Mouse (Mus musculus) cerebellum, adult 9-10 months (tissue): Measurements from ENCODE around the gene Arhgap27.
A peak's percentile ranks its signal among the peaks of the same experiment; 100 is the strongest.
"Not testable (repeated sequence)": the region's sequence is repeated elsewhere in the genome, so short reads cannot be mapped to it uniquely, and the experiment has no call there.

Experiments
- DNase-seq: peaks from one replicate; pipeline ENCODE4 v3.0.0; 2022

Gene Arhgap27

GRCm38 (mm10) chr11:103363214-103364148, at the start of gene Arhgap27:
Gene Arhgap27 (minus strand): TSS chr11:103363692.
- DNase-seq, result no peak

- no peak for DNase-seq
Observed at GRCm38 (mm10) chr11:103412950-103413423, 49.5 kb upstream of the Arhgap27 start.

- peak; percentile 95 for DNase-seq
Observed at GRCm38 (mm10) chr11:103411981-103412949, 48.8 kb upstream of the Arhgap27 start, which contains the start of gene Plekhm1. Gene Plekhm1 (minus strand): TSS chr11:103412687.

- no peak for DNase-seq
Observed at GRCm38 (mm10) chr11:103411301-103411700, 47.8 kb upstream of the Arhgap27 start.

GRCm38 (mm10) chr11:103408880-103409279, 45.4 kb upstream of the Arhgap27 start:
- no peak for DNase-seq

GRCm38 (mm10) chr11:103407136-103407535, 43.6 kb upstream of the Arhgap27 start:
- DNase-seq, result not testable (repeated sequence)

- DNase-seq, result no peak
Observed at GRCm38 (mm10) chr11:103406551-103406950, 43.1 kb upstream of the Arhgap27 start.

GRCm38 (mm10) chr11:103405814-103406213, 42.3 kb upstream of the Arhgap27 start:
- no peak for DNase-seq

GRCm38 (mm10) chr11:103404618-103405017, 41.1 kb upstream of the Arhgap27 start:
- DNase-seq, result no peak

- DNase-seq, result no peak
Observed at GRCm38 (mm10) chr11:103403776-103404175, 40.3 kb upstream of the Arhgap27 start.

- no peak for DNase-seq
Observed at GRCm38 (mm10) chr11:103402738-103403137, 39.2 kb upstream of the Arhgap27 start.

- DNase-seq, result peak; percentile 41
Observed at GRCm38 (mm10) chr11:103402198-103402597, 38.7 kb upstream of the Arhgap27 start.

- DNase-seq, result no peak
Observed at GRCm38 (mm10) chr11:103399986-103400385, 36.5 kb upstream of the Arhgap27 start.

- no peak for DNase-seq
Observed at GRCm38 (mm10) chr11:103399050-103399449, 35.6 kb upstream of the Arhgap27 start.

GRCm38 (mm10) chr11:103396682-103397081, 33.2 kb upstream of the Arhgap27 start:
- DNase-seq, result no peak

- DNase-seq, result no peak
Observed at GRCm38 (mm10) chr11:103396236-103396635, 32.7 kb upstream of the Arhgap27 start.

GRCm38 (mm10) chr11:103394604-103395003, 31.1 kb upstream of the Arhgap27 start:
- no peak for DNase-seq

- no peak for DNase-seq
Observed at GRCm38 (mm10) chr11:103394025-103394424, 30.5 kb upstream of the Arhgap27 start.

- DNase-seq, result no peak
Observed at GRCm38 (mm10) chr11:103387870-103388526, 24.5 kb upstream of the Arhgap27 start.

GRCm38 (mm10) chr11:103386827-103387226, 23.3 kb upstream of the Arhgap27 start:
- no peak for DNase-seq

GRCm38 (mm10) chr11:103381956-103382613, 18.6 kb upstream of the Arhgap27 start:
- no peak for DNase-seq

GRCm38 (mm10) chr11:103381505-103381904, 18.0 kb upstream of the Arhgap27 start:
- DNase-seq, result no peak
